Mouse (Mus musculus) heart, adult 18-20 months (tissue): Measurements from ENCODE around the gene Itga5. TPM values are rescaled to one million over a fixed set of nuclear protein-coding genes. Genes with fewer than 3 reads are reported as not detected.

Experiments used
- DNase-seq, 2 experiments: peaks; one replicate each; pipeline ENCODE4 v3.0.0; 2021 to 2022; ENCODE audit warnings: mixed read lengths in 1 of 2
- total RNA-seq, 2 experiments: library from RNA; stranded (reverse); gene quantifications; 2 replicates each; pipeline ENCODE4 v1.2.3; 2021

Itga5 gene
- total RNA-seq, 2 experiments from 2014 or later: 30.8 to 37.3 TPM

DNA sequence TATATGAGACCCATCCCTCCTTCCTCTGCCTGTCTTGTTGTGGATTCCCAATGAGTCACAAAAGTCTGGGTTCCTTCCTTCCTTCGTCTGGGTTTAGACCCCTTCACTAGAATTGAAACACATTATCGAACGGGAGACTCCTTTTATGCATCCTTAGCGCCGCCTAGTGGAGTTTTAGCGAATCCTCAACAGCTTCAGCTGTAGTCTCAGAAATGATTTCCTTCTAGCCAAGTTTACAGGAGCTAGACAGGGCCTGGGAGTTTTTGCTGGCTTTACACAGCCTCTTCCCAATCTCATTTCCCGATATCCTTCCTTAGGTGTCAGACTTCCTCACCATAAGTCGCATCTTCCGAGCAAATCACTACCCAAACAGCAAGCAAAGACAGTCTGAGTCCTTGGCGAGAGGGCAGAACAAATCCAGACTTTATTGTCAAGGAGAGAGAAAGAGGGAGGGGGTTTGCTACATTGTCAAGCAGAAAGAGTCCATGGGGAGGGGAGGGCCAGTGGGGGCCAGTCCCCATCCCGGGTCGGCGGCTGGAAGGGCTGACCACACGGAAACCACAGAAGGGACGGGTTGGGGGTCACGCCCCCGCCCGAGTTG is 53.0 kb downstream of the Itga5 start:
- DNase-seq: peak; percentile 62 to 80

DNA sequence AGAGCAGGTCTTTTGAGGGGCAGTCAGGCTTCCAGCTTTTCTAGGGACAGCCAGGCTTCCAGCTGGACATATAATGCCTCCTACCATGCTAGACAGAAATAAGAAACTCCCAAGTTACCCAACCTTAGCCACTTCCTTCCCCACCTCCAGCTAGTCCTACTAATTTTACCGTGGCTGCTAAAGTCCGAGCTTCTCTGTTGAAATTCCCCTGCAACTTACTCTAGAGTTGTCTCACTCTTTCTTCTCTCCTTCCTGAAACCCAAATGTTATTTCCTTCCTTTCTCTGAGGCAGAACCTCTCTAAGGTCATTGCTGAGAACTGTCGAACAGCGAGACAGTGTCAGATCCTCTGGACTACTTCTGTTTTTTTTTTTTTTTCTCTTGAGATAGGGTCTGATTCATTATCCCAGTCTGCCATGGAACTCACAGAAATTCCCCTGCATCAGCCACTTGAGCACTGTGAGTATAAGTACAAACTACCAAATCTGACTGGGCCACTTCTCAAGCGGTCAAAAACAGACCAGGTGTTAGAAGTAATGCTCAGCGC is 56.1 kb downstream of the Itga5 start, which contains the start of gene Gpr84:
Gpr84 (minus strand) TSS at position 248 of the 546 bp plus-strand sequence.
- no peak for DNase-seq

DNA sequence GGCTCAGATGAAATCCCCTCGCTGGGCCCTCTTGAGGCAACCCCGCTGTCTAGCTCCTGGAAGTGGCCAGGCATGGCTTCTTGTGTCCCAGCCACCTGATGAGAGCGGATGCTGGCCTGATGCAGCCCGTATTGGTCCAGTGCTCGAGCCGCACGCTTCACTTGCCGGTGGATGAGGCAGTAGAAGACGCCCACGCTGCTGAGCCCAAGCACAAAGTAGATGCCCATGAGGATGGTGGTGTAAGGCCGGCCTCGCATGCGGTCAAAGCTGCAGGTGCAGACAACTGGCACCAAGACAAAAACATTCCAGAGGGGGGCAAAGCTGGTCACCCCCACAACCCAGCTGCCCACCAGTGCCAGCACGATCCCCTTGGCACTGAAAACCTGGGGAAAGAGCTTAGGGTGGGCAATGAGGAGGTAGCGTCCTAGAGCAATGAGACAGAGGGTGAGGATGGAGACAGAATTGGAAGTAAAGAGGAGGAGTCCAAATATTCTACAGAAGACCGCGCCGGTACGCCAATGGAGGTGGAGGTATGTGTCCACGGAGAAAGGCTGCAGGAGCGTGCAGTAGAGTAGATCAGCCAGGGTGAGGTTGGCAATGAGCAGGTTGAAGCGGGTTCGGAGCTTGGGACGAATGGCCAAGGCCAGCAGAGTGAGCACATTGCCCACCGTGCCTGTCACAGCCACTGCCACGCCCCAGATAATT is 57.5 kb downstream of the Itga5 start:
- DNase-seq: no peak

DNA sequence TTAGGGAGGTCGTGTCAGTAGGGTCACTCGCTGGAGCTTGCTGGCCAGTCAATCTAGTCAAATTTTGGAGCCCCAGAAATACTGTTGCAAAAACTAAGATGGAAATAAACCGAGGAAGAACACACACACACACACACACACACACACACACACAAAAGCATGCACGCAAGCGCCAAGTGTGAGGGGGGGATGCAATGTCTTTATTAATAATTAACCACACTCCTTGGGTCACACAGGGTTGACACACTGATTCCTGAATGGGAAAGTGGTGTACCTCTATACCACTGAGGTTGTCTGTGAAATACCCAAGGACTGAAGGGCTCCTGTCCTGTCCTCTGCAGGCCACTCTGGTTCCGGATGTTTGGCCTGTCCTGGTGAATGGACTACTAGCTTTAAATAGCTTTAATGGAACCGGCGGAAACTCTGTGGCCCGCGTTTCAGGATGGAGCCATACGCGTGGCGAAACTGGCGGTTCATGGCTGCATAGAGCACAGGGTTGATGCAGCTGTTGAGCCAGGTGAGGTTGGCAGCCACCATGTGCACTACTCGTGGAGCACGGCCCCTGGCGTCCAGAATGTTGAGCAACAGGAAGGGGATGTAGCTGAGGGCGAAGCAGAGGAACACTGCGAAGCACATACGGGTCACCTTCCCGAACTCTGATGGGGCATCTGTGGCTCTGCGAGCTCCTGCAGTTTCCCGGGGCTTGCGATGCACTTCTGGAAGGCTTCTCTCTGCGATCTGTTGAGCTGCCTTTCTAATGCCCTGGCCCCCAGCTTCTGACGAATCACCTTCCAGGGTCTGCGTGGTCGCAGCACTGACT is 58.3 kb downstream of the Itga5 start:
- DNase-seq: no peak

DNA sequence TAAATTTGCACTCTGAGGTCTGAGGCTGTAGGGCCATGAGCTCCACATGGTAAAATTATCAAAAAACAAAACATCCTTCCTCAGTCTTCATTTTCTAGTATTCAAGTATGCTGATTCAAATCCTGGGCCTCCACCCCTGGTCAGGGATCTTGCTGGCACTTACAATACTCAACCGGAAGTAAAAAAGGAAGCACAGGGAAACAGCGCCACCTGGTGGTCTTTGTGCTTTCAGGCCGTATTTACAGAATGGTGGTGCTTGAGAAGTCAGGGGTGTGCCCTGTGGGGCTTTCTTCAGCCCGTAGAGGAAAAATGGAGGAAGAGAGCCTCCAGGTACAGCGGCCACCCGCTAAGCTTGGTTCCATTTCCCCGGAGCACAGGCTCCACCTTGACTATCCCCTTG is 59.4 kb downstream of the Itga5 start:
- peak; percentile 92 to 98 for DNase-seq

DNA sequence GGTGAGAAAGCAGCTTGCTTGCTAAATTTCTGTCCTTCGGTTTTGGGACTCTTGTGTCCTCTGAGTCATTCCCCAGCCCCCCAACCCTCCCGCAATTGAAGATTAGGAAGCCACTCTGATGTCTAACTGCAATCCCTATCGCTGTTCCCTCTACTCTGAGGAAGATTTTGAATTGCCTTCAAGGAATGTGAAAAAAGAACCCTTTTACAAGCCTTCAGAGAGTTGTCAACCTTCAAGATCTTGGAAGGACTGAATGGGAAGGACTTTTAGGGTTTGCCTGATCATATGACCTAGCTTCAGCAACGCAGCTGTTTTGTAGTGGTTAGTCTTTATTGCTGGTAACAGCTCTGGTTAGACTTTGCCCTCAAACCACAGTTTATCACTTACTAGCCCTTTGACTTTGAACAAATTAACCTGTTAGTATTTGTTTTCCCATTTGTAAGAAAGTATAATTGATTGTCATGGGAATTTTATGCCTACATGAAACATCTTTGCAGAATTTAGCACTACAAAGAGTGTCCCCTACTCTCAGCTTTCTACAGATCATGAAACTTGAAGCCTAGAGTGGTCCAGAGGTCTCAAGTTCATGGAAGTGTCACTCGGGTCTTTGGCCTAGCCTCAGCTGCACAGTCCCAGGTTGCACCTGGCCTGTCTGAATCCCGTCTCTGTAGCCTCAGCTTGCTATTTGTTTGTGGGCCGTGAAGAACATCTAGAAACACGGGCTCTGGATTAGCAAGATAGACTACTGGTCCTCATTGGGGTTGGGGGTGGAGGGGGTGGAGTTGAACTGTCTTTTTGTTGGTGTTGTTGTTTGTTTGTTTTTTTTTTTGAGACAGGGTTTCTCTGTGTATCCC is 60.5 kb downstream of the Itga5 start:
- DNase-seq: peak in 1 of 2 experiments; percentile 17

DNA sequence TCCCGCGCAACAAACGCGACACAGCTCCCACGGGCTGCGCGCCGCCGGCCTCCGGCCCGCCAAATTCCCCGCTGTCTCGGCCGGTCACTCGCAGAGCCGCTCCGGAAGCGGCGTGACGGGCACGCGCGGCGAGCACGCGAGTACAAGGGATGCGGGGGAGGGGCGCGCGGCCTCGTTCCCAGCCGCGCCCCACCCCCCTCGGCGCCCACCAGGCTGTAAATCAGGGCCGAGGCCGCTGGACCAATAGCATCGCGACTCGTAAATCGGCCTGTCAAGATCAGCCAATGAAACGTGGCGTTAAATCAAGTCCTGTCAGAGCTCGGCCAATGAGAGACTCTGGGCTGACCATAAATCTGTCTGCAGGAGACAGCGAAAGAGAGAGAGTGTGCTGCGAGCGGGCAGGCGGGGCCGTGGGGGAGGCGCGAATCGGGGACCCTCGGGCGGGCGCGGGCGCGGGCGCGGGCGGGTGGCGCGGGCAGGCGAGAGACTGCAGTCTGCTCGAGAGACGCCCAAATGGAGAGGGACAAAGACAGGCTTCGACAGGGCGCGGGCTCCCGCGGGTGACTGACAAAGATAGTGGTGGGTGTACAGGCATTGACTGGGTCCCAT is 61.4 kb downstream of the Itga5 start:
- DNase-seq: peak; percentile 96 to 98

DNA sequence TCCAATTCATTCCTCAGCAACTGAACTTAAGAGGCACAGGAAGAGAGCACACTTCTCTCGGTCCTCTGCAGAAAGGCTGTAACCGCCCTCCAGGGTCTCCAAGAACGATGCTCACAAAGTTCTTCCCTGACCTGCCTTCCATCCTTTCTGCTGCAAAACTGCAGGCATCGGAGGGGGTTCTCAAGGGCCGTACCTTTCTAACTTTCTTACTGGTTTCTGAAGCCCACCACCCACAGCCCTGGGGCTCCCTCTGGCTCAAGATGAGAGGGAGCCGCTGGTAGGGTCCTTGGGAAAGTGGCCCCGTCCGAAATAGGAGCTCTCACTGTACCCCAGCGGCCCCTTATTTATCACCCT is 62.0 kb downstream of the Itga5 start:
- no peak for DNase-seq

DNA sequence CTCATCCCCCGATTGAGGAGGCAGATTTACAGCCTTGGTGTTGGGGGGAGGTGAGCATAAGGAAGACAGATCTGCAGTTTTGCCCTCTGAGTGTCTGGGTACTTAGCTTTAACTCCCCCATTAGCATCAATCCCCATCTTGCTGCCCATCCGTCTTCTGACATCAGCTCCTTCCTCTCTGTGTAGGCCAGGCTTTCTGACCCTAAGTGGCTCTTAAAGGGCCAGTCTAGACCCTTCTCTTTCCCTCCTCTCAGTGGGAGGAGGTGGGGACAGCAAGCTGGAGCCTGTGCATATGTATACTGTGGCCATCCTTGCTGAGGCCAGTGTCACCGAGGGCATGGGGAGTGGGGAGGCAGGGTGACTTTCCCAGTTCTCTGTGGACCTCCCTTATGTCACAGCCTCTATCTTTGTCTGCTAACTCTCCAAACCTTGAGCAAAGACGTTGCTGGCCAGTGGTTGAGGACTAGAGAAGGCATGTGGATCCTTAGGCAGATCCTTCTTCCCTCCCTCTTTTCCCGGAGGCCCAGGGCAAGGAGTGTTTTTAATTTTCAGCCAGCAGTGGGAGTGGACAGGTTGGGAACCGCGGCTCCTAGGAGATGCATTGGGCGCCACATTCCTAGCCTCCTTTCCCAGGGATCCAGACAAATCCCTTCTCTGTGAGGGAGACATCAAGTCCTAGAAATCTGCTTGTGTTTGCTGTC is 62.5 kb downstream of the Itga5 start:
- peak in 1 of 2 experiments; percentile 45 for DNase-seq

DNA sequence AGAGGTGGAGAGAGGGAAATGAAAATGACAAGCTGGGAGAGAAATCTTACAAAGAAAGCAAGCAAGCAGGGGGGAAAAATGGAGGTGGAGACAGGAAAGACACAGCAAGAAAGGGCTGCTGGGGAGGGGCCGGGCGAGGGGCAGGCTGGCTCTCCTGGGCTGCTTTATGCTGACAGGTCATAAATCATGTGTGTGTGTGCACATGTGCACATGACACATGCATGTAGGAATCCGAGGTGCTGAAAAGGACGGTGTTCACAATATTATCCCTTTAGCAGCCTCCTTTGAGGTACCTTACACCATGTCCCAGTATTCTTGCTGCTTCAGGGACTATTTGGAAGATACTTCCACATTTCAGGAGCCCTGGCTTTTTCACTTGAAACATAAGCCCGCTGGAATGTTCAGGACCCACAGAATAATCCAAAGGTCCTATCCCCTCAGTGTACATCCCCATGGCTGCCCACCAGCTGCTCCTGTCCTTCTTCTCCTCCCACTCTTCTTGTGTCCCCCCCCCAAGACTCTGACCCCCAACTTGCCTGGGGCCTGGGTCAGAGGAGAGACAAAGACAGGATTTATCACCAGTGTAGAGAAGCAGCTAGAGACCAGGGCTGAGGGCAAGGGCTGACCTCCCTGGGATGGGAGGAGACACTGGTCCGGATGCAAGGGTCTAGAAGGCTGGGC is 64.1 kb downstream of the Itga5 start:
- DNase-seq: no peak

DNA sequence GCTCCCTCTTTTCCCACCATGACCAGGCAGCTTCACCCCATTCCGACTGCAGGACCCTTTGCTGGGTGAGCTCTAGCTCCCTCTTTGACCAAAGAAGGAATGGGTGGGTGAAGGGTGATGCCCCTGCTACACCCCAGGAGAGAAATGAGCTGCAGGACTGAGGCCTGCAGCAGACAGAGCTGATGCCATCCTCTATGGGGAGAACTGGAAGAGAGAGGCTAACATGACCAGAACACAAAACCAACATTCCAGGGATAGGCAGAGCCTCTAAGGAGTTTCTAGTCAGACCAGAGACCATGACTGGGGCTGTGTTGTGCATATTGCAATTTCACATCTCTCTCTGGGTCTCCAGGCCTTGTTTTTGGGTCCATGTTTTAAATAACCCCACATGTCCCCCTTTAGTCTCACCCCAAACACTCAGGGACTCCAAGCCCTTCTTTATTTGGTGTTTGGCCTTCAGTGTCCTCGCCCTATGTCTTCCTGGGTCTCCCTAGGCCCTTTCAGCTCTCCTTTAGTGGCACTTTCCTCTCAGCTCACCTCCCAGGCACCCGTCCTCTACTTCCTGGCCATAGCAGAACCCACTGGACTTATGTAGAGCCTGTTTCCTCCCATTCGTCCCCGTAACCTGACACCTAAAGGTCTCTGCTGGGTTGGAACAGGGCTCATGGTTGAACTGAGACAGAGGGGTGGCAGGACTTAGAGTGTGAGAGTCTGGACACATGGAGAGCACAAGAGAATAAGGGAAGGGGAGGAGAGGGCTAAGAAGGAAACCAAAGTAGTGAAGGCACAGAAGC is 64.8 kb downstream of the Itga5 start:
- peak in 1 of 2 experiments; percentile 4 for DNase-seq

DNA sequence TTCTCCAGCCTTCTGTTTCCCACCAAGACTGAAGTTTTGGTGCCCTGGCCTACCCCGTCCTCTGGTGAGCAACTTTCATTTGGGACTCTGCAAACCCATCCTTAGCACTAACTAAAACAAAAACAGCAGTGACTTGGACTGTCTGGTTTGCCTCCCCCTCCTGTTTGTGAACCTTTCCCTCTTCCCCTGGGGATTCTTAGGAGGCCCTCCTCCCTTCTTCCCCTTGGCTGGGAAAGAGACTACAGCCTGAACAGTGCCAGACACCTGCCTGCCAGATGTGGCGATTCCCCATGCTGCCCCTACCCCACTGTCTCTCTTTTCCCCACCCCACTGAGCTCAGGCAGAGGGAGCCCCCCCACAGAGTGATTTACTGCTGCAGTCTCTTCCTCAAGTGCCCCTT is 65.5 kb downstream of the Itga5 start:
- peak; percentile 16 to 31 for DNase-seq

DNA sequence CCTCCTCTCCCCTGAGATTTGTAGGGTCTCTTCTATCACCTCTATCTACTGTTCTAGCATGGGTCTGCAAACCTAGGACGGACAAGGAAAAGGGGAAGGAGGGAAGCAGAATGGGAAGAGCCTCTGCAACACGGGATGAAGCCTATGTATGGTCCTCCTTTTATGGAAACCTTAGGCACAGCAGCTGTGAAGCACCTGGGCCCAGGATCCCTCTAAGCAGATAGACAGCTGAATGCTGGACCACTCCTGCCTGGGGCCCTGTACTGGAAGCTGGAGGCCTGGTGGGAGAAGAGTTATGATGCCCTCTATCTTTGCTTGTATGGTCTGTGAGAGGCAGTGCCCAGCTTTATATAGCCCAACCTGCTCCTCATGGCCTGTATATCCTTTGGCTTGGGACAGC is 66.0 kb downstream of the Itga5 start:
- no peak for DNase-seq

DNA sequence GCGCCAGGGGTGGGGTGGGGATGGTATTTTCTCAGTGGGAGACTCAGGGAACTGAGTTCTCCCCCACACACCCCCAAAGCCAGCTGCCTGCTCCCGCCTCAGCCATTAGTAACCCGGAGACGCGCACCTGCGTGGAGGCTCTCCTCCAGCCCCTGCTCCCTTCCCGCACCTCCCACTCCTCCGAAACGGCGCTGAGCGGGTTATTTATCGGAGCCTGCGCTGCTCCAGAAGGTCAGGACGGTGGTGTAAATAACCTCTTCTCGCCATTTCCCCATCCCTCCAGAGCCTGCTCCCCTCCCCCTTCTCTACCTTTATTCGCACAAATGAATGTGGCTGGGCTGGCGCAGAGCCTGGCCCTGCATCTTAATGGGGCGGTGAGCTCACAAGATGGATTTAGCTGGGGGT is 66.5 kb downstream of the Itga5 start:
- DNase-seq: peak in 1 of 2 experiments; percentile 4

DNA sequence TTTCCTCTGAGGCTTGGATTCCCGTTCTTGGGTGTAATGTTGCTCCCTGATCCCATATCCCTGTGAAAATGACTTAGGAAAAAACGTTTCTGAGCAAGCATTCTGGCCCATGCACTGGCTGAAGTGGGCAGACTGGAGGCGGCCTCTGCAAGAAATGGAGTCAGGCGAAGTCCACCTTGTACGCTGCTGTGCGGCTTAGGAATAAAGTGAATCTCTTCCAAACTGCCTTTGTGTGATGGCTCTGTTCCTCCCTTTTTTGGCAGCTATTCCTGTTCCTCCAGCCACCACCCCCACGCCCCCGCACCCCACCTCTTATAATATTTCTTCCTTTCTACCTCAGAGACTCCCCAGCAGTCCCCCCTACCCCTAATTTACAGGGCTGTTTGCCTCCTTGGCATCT is 66.9 kb downstream of the Itga5 start:
- no peak for DNase-seq

DNA sequence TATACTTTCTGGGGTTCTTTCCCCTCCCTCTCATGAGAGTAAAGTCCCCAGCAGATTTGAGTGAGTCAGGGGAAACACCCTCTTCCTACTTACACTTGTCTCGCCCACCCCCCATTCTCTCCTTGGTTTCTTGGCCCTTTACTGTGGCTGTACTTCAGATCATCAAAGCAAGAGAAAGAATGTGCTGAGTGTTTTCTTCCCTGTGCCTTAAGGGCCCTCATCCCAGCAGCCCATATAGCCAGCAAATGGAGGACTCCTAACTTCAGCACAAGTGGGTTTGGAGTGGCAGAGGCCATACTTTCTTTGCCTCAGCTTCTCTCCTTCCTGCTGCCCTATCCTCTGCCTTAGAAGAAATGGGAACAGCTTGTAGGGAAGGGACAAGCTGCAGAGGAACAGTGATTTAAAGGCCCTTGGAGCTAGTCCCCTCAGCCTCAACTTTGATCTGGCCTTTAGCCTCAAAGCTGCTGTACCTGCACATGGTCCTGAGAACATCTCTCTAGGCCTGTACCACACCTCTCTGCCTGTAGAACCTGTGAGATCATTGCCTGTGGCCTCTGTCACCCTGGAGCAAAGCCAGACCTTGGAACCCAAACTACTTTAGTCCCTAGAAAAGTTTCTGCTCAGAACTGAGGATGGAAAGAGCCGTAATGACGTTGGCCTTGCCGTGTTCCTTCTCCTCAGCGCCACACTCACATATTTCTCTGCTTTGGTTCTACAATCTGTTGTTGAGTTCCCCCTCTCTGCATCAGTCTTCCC is 67.5 kb downstream of the Itga5 start:
- no peak for DNase-seq

DNA sequence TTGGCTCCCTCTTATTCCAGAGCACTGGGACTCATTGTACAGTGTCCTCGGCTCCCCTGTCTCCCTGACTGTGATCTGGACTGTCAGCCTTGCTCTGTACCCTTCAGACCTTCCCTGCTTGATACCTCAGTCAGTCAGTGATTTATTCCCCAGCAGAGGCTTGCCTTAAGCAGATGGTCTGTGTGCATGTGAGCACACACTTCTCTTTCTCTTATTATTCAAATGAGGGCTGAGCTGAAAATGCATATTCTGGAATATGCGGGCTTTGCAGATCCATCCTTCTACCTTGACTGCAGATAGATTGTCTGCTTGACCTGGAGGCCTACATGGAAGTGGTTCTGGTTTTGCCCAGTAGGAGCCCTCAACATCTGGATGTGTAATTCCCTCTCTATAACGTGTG is 68.5 kb downstream of the Itga5 start:
- no peak for DNase-seq

DNA sequence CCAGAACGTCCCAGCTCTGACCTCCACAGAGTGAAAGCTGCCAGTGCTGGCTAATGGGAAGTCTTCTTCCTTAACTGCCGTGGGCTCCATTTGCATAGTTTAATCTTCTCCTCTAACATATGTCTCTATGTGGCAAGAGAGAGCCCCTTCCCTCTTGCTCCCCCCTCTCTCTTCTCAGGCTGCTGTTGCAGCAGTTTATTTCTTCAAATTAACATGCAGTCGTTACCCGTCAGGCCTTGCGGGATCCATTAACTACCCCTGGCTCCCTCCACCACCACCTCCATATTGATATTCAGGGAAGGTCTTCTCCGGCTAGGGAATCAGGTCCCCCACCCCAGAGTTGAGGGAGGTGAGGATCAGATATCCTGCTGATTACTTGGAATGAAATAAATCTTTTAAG is 69.2 kb downstream of the Itga5 start:
- DNase-seq: no peak

DNA sequence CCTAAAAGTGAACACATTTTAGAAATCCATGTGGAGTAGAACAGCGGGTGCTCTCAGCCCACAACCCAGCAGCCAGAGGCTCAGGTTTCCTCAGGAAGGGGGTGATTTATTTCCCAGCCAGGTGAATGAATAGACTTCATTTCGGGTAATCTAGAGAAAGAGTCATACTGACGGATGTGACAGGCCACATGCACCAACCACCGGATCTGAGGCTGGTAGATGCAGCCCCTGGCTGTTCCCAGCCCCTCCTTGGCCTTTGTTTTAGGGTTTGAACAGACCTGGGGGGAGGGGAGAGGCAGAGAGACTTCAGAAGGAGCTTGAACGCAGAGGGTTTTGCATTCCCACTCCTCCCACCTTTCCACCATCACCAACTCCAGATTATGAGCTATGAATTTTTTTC is 70.7 kb downstream of the Itga5 start:
- no peak for DNase-seq
